Mouse (Mus musculus): ENCODE data around the gene Mrto4. TPM values are rescaled to one million over a fixed set of nuclear protein-coding genes. Genes with fewer than 3 reads are reported as not detected.

Mrto4 gene
- total RNA-seq, 2 experiments from 2014 or later = 46.5 to 47.7 TPM

GRCm38 (mm10) chr4:139340835-139341234, 11.5 kb downstream of the Mrto4 start:
- DNase-seq = no peak

- DNase-seq = no peak
Observed at GRCm38 (mm10) chr4:139338145-139338544, 14.2 kb downstream of the Mrto4 start.

GRCm38 (mm10) chr4:139336822-139337483, 15.4 kb downstream of the Mrto4 start:
- peak; percentile 87 for DNase-seq

- no peak for DNase-seq
Observed at GRCm38 (mm10) chr4:139335507-139335906, 16.9 kb downstream of the Mrto4 start.

GRCm38 (mm10) chr4:139334631-139335295, 17.6 kb downstream of the Mrto4 start:
- no peak for DNase-seq

GRCm38 (mm10) chr4:139330605-139331004, 21.8 kb downstream of the Mrto4 start:
- peak; percentile 81 for DNase-seq

GRCm38 (mm10) chr4:139319740-139320139, 32.6 kb downstream of the Mrto4 start:
- no peak for DNase-seq

GRCm38 (mm10) chr4:139318449-139318848, 33.9 kb downstream of the Mrto4 start:
- no peak for DNase-seq

GRCm38 (mm10) chr4:139312632-139313031, 39.7 kb downstream of the Mrto4 start:
- DNase-seq = peak; percentile 45

GRCm38 (mm10) chr4:139311707-139312106, 40.7 kb downstream of the Mrto4 start:
- DNase-seq = no peak

- no peak for DNase-seq
Observed at GRCm38 (mm10) chr4:139310899-139311701, 41.3 kb downstream of the Mrto4 start.

- peak; percentile 99 for DNase-seq
Observed at GRCm38 (mm10) chr4:139310171-139310898, 42.0 kb downstream of the Mrto4 start, which contains the start of the genes Pqlc2 and Akr7a5. TSS of gene Pqlc2 (minus strand) at chr4:139310708. TSS of gene Akr7a5 (plus strand) at chr4:139310744.

- no peak for DNase-seq
Observed at GRCm38 (mm10) chr4:139309651-139310050, 42.7 kb downstream of the Mrto4 start.

- DNase-seq = no peak
Observed at GRCm38 (mm10) chr4:139307916-139308315, 44.5 kb downstream of the Mrto4 start.

GRCm38 (mm10) chr4:139305521-139305920, 46.9 kb downstream of the Mrto4 start:
- no peak for DNase-seq

GRCm38 (mm10) chr4:139302241-139302640, 50.1 kb downstream of the Mrto4 start:
- DNase-seq = no peak

GRCm38 (mm10) chr4:139301780-139302179, 50.6 kb downstream of the Mrto4 start:
- no peak for DNase-seq

- DNase-seq = no peak
Observed at GRCm38 (mm10) chr4:139298671-139299366, 53.6 kb downstream of the Mrto4 start.

GRCm38 (mm10) chr4:139297566-139297965, 54.8 kb downstream of the Mrto4 start:
- DNase-seq = peak; percentile 76
